Mouse (Mus musculus) cortical plate, adult 2 months (tissue): ENCODE measurements at regions not wholly inside any gene's neighbourhood (a gene's known extent, or its start where the extent isn't known, plus 50 kb on each side); places are given as distances from the start of the nearest gene placed in this dataset.

Experiments used
- H3K27ac ChIP-seq: fragments of 200-500 bp; 2 replicates; pipeline ENCODE4 v1.5.1; 2012; ENCODE audit warnings: low read length, control low read depth, inconsistent platforms; ENCODE audit not compliant: insufficient read depth
- H3K4me1 ChIP-seq: fragments of 200-500 bp; 2 replicates; pipeline ENCODE4 v1.6.1; 2011; ENCODE audit warnings: low read length; ENCODE audit not compliant: control insufficient read depth, insufficient read depth
- H3K4me3 ChIP-seq: fragments of 200-500 bp; 2 replicates; pipeline ENCODE4 v1.5.1; 2011; ENCODE audit warnings: mild to moderate bottlenecking, low read length, control low read depth; ENCODE audit not compliant: insufficient read depth
- CTCF ChIP-seq: fragments of 200-500 bp; IDR thresholded peaks from 2 replicates; pipeline ENCODE4 v1.5.1; 2011; ENCODE audit warnings: mild to moderate bottlenecking, control low read depth, low read length; ENCODE audit not compliant: insufficient read depth; ENCODE audit errors: extremely low read depth
- POLR2A ChIP-seq: fragments of 200-500 bp; IDR thresholded peaks from 2 replicates; pipeline ENCODE4 v1.6.1; 2011; ENCODE audit warnings: mild to moderate bottlenecking, low read length, control low read depth; ENCODE audit not compliant: insufficient read depth; ENCODE audit errors: extremely low read depth

DNA sequence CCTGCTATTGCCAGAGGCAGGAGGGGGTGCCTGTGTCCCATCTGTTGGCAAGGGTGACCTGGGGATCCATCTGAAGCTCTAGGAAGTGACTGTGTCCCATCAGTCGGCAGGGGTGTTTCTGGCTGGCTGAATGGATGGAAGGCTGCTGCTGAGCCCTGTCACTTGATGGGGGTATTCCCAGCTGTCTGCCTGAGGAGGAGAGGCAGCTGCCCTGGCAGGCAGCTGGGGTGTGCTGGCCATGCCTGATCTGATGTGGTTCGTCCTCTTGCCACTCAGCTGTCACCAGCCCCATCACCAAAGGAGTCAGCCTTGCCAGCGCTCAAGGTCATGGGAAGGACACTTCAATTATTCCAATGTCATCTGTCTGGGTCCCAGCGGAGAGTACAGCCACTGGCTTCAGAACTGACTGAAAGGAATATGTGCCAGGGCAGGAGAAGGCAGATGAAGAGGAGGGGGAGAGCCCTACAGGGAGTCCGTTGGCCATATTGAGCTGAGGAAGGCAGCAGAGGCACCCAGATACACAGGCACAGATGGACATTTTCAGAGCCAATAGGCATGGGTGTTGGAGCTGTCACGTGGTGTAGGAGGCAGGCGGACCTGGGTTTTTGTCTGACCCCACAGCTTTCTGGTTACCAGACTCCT is 89.3 kb downstream of the Efnb1 start:
- TF ChIP-seq POLR2A (no peak), CTCF (no peak)
- no peaks in the 10 kb centered on the region for H3K4me1 ChIP-seq
- no peak overlapping the region for H3K4me3 ChIP-seq
- no peak overlapping the region for H3K27ac ChIP-seq

DNA sequence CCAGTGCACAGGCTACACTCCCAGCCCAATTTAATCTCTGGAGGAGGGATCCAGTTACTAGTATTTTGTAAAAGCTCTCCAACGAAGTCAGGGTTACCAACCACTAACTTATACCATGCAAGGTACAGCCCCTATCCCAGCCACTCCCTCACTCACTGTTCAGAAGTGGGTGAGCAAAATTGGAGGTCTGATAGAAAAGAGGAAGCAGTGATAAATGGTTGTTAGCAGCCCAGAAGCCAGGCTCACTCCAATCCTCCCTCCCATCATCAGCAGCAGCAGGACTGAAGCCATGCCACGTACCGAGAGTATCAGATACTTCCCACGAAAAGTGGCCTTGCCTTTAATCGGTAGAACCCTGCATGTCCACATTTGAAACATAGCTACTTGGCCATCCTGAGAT is 86.1 kb downstream of the Efnb1 start:
- Histone ChIP-seq H3K4me3 (no peak overlapping the region), H3K4me1 (no peaks in the 10 kb centered on the region), H3K27ac (no peak overlapping the region)
- TF ChIP-seq CTCF (no peak), POLR2A (no peak)

GRCm38 (mm10) chrX:99220674-99221455 is 84.9 kb downstream of the Efnb1 start:
- TF ChIP-seq POLR2A (no peak), CTCF (no peak)
- Histone ChIP-seq H3K4me3 (no peak overlapping the region), H3K27ac (no peak overlapping the region), H3K4me1 (no peaks in the 10 kb centered on the region)

DNA sequence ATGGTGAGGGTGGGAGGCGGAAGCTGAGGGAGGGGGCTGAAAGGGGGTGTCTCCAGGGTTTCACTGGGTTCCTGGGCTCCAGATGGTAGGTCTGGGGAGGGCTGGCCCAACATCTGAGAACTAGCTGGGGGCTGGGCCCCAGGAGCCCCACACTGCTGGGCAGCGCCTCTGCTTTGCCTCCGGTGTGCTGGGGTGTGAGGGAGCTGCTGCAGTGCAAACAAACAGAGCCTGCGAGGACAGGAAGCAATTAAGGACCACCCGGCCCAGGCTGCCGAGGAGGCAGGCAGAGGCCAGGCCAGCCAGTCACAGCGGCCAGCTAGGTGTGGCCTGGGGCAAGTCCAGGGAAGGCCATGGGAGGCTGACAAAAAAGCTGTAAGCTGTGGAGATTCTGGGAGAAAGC is 82.3 kb downstream of the Efnb1 start:
- Histone ChIP-seq H3K27ac (no peak overlapping the region), H3K4me1 (no peaks in the 10 kb centered on the region), H3K4me3 (no peak overlapping the region)
- TF ChIP-seq POLR2A (no peak), CTCF (no peak)

DNA sequence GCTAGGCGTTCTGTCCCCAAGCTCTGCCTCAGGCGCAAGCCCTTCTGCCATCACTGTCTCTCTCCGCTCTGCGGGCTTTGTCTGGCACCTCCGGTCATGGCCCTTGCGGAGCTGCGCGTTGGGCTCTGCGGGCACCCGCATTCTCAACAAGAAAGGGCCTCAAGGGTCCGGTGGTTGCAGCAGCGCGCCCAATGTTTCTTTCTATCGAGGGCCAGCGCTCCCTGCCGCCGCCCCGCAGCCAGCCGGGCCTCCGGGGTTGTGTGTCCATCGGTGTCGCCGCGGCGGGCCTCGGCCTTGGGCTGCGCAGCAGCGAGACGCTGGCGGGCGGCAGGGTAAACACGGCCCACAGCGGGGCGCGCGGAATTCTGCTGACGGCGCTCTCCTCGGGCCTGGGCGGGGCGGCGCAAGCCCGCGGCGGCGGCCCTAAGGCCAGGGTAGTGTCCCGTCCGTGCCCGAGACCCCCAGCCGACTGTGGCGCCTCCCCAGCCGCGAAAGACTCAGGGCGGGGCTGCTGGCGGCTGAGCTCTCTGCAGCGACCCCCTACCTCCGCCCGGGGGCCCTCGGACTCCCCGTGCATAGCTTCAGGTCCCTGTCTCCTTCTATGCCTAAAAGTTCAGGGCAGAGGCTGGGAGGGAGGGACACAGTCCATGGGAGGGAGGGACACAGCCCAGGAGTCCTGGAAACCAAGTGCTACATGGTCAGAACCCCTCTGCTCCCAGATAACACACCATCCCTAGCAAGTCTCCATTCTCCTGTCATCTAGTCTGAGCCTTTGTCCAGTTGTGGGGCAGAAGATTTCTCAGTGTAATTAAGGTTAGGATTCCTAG is 80.9 kb downstream of the Efnb1 start:
- TF ChIP-seq POLR2A = no peak
- TF ChIP-seq CTCF = no peak
- Histone ChIP-seq H3K27ac (0 out of 2 replicates have a peak overlapping the region, but pooled peaks have one; percentile 67), H3K4me1 (no peaks in the 10 kb centered on the region), H3K4me3 (peak overlapping the region; percentile 34)

- Histone ChIP-seq H3K27ac (no peak overlapping the region), H3K4me3 (no peak overlapping the region; the same call in 1 of the 2 replicates), H3K4me1 (no peaks in the 10 kb centered on the region)
- TF ChIP-seq CTCF = no peak
- no peak for TF ChIP-seq POLR2A
These were observed 80.0 kb downstream of the Efnb1 start for GRCm38 (mm10) chrX:99215931-99216330.

- Histone ChIP-seq H3K4me1 (no peaks in the 10 kb centered on the region), H3K4me3 (no peak overlapping the region), H3K27ac (no peak overlapping the region)
- TF ChIP-seq CTCF (no peak), POLR2A (no peak)
These were observed 79.2 kb downstream of the Efnb1 start for GRCm38 (mm10) chrX:99215111-99215510.

DNA sequence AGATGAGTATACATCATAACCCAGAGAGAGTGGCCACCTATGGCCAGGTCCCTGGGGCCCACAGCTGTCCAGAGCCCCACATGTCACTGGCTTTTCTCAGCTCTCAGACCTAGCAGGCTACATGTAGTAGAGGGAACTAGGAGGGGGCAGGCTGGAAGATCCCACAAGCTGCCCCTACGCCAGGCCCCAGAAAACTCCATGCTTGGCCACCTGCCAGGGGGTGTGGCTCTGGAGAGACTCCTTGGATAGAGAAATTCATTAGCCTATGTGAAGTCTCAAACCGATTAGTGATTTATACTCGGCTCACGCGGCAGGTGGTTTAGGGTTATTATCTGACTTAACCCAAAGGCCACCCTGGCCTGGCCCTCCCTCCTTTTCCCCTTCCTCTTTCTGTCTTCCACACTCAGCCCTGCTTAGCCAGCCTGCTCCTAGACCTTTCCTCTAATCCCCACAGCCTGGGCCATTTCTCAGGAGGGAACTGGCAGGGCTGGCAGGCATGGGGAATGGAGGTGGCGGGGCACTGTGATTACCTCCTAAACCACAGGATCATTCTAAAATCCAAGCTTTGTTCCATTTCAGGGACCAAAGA is 77.7 kb downstream of the Efnb1 start:
- H3K4me1 ChIP-seq = no peaks in the 10 kb centered on the region
- no peak overlapping the region for H3K27ac ChIP-seq
- H3K4me3 ChIP-seq = no peak overlapping the region
- no peak for TF ChIP-seq POLR2A
- TF ChIP-seq CTCF = no peak

GRCm38 (mm10) chrX:99204077-99204476 is 68.1 kb downstream of the Efnb1 start:
- no peak overlapping the region for H3K27ac ChIP-seq
- H3K4me3 ChIP-seq = no peak overlapping the region
- no peaks in the 10 kb centered on the region for H3K4me1 ChIP-seq
- no peak for TF ChIP-seq POLR2A
- TF ChIP-seq CTCF = no peak

DNA sequence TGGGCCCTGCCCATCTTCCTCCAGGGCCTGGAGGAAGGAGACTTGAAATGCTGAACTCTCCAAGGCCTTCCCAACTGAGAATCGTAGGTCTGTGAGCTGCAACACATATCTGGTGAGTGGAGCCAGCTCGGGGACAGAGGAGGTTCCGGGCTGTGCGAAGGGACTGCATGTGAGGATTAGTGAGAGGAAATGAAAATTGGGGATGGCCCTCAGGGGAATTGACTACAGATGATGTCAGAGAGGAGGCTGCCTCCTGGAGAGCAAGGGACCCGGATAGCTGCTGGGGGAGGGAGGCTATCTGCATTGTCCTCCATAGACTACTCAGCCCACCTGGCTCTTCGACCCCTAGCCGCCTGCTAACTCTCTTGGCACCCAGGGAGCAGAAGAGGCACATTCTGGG is 65.2 kb downstream of the Efnb1 start:
- Histone ChIP-seq H3K27ac (no peak overlapping the region), H3K4me1 (no peaks in the 10 kb centered on the region), H3K4me3 (no peak overlapping the region)
- TF ChIP-seq POLR2A (no peak), CTCF (no peak)
